Mouse (Mus musculus) kidney, adult 8-10 months (tissue): ENCODE measurements around the gene Rrp12.

Experiments
- DNase-seq, 2 experiments: peaks; one replicate each; pipeline ENCODE4 v3.0.0; 2022

Gene Rrp12

GRCm38 (mm10) chr19:41828941-41829340, 67.0 kb downstream of the Rrp12 start:
- DNase-seq: no peak

DNA sequence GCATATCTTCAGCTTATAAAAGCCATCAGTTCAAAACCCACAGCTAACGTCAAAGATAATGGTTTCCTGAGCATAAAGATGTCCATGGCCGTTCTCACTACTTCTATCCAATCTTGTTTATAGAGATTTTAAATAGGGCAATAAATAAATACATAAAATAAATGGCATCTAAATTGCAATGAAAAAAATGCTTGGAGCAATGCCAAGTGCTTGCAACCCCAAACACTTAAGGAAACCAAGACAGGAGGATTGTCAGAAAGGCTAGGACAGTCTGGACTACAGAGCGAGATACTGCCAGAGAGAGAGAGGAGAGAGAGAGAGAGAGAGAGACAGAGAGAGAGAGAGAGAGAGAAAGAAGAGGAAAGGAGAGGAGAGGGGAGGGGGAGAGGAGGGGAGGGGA, 69.4 kb downstream of the Rrp12 start:
- DNase-seq: no peak

DNA sequence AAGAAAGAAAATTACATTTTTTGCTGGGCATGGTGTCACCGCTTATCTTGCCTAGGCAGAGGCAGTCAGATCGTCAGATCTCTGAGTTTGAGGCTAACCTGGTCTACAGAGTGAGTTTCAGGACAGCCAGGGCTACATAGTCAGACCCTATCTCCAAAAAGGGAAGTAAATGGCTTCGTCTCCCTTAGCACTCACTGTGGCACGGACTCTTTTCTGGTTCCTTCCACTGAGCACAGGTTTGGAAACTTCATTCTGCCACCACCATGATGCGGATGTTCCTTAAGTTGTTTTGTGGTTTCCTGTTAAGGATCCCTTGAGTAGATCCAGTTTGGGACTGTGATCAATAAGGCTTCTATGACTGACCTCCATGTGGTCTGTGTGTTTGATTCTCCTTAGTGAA, 71.0 kb downstream of the Rrp12 start:
- DNase-seq: no peak

GRCm38 (mm10) chr19:41822589-41822988, 73.4 kb downstream of the Rrp12 start:
- DNase-seq: no peak

GRCm38 (mm10) chr19:41821436-41821835, 74.5 kb downstream of the Rrp12 start:
- DNase-seq: no peak

- no peak for DNase-seq
Measured at GRCm38 (mm10) chr19:41818749-41819148, 77.2 kb downstream of the Rrp12 start.

- DNase-seq: no peak
Measured at GRCm38 (mm10) chr19:41817325-41817724, 78.6 kb downstream of the Rrp12 start.

DNA sequence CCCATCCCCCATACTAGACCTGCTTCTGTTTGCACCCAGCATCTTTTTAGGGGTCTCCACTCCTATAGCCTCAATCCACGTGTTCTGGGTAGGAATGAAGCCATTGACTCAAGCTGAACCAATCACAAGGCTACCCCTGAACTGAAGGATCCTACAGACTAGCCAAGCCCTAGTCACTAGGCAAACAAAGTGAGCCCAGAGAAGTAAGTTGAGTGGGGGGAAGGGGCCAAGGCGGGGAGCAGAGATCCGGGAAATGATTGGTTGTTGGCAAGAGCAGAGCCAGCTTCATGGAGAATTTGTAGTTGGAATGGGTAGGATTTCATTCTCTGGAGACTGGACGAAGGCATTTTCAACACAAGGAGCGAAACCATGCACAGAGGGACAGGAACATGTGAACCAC, 79.1 kb downstream of the Rrp12 start:
- no peak for DNase-seq

GRCm38 (mm10) chr19:41816410-41816809, 79.6 kb downstream of the Rrp12 start:
- no peak for DNase-seq

DNA sequence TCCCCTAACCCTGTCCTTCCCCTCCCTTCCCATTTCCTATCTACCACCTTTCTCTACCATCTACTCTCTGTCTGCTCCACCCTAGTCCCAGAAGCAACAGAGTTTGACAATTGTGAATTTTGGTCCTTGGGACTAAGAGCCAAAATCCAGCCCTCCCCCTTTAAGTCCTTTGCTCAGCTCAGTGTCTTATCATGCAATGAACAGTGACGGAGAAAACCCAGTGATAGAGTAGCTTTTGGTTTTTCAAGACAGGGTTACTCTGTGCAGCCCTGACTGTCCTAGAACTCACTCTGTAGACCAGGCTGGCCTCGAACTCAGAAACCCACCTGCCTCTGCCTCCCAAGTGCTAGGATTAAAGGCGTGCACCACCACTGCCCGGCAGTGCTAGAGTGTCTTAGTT, 82.6 kb downstream of the Rrp12 start:
- no peak for DNase-seq
